Mouse (Mus musculus): ENCODE data around the gene Rhox3a2.
"Not testable (repeated sequence)": the region's sequence is repeated elsewhere in the genome, so short reads cannot be mapped to it uniquely, and the experiment has no call there.

The Rhox3a2 gene

DNA sequence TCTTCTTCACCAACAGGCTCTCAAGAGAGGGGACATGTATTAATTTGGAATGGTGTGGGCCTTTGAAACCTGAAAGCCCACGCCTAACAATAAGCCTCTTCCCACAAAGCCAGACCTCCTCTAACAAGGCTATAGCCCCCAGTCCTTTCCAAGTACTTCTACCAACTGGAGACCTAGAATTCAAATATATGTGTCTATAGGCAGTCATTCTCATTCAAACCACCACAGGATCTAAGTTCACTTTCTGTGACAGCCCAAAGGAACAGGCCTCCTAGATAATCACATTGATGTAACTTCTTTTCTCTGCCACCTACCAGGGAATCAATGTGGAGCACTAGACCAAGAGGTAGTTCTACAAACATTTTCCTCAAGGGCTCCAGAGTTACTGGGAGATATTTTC, at the start of gene Rhox3a2:
TSS of gene Rhox3a2 (plus strand) at position 301 of the 400 bp plus-strand sequence.
- DNase-seq (ENCODE audit: extremely low read depth, low read depth, low spot score), result not testable (repeated sequence)

DNA sequence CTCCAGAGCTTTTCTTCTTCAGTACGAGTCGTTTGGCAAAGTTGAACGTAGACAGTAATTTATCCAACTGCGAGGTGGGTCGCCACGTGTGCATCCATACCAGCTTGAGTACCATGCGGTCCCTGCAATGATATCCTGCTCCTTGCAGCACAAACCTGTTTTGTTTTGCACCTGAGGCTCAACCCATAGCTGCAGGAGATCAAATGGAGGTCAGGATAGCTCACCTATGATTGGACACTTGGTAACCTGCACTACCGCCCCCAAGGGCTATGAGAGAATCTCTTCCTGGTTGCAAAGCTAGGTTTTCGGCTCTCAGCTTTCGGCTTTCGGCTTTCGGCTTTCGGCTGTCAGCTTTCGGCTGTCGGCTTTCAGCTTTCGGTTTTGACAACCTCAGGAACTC, 10.7 kb downstream of the Rhox3a2 start, which contains the start of gene Rhox4a2:
TSS of gene Rhox4a2 (plus strand) at position 301 of the 400 bp plus-strand sequence.
- DNase-seq (ENCODE audit: extremely low read depth, low read depth, low spot score), result not testable (repeated sequence)

DNA sequence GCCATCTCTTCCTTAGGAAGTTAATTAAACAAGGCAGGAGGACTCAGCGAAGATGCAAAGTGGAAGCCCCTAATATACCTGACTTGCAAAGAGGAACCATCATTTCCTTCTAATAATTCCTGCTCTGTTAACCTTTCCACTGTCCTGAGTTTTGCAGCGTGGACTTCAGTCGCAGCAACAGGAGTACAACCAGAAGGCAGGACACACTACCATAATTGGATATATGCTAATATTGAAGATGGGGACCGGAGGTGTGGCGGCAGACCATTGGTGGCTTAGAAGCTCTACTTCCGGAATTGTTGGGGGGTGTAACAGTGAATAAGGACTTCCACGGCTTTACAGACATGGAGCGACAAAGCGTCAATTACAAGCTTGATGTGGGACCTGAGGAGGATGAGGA, 31.9 kb downstream of the Rhox3a2 start, which contains the start of gene Rhox2b:
TSS of gene Rhox2b (plus strand) at position 301 of the 400 bp plus-strand sequence.
- not testable (repeated sequence) for DNase-seq (ENCODE audit: extremely low read depth, low read depth, low spot score)

DNA sequence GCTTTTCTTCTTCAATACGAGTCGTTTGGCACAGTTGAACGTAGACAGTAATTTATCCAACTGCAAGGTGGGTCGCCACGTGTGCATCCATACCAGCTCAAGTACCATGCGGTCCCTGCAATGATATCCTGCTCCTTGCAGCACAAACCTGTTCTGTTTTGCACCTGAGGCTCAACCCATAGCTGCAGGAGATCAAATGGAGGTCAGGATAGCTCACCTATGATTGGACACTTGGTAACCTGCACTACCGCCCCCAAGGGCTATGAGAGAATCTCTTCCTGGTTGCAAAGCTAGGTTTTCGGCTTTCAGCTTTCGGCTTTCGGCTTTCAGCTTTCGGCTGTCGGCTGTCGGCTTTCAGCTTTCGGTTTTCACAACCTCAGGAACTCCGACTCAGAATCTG, 52.4 kb downstream of the Rhox3a2 start, which contains the start of gene Rhox4b:
TSS of gene Rhox4b (plus strand) at position 301 of the 400 bp plus-strand sequence.
- DNase-seq (ENCODE audit: extremely low read depth, low read depth, low spot score), result not testable (repeated sequence)
